ENCODE assay signal across 8 mouse cellular contexts in the genomic region with DNA sequence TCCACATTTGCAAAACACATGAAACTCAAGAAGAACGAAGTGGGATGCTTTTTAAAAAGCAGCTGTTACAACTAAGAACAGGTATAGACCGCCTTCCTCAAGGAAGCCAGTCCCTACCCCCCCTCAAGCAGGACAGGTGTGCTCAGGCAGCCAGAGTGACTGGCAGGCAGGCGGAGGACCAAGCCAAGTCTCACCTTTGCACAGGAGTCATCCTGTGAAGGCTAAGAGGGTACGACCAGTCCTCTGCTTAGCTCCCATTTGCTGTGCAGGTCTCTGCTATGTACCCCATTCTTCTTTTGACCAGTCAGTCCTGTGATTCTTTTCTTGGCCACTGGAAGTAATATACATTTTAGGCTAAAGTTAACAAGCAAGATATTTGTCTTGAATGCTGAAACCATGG.
"Had no signal": no experiment of that assay in that cellular context is flagged by ENCODE, and none has a peak within 500 bp of the region (broad histone marks: within the 10 kb centered on the region; RNA-seq: fewer than 3 reads in every experiment).

No protein-coding gene starts in this region.

- ATAC-seq: liver, postnatal 0 days had no signal

- H3K9me3 ChIP-seq: limb, embryonic 12.5 days; liver, embryonic 13.5 days; lung, embryonic 15.5 days; neural tube, embryonic 12.5 days had no signal

- H3K27me3 ChIP-seq: limb, embryonic 12.5 days; liver, embryonic 13.5 days; lung, embryonic 15.5 days; megakaryocyte, embryonic 14.5 days; neural tube, embryonic 12.5 days had no signal

- H3K4me3 ChIP-seq: limb, embryonic 12.5 days; liver, embryonic 13.5 days; lung, embryonic 15.5 days; megakaryocyte, embryonic 14.5 days; neural tube, embryonic 12.5 days had no signal

- H3K36me3 ChIP-seq: limb, embryonic 12.5 days; liver, embryonic 13.5 days; lung, embryonic 15.5 days; neural tube, embryonic 12.5 days had no signal

- H3K4me2 ChIP-seq: limb, embryonic 12.5 days; liver, embryonic 13.5 days; lung, embryonic 15.5 days; neural tube, embryonic 12.5 days had no signal

- H3K9ac ChIP-seq: limb, embryonic 12.5 days; liver, embryonic 13.5 days; liver, postnatal 0 days; lung, embryonic 15.5 days; neural tube, embryonic 12.5 days had no signal

- H3K4me1 ChIP-seq: limb, embryonic 12.5 days; liver, embryonic 13.5 days; lung, embryonic 15.5 days; neural tube, embryonic 12.5 days had no signal

- H3K27ac ChIP-seq: kidney, postnatal 0 days; limb, embryonic 12.5 days; liver, embryonic 13.5 days; lung, embryonic 15.5 days; macrophage; neural tube, embryonic 12.5 days had no signal
